Mouse (Mus musculus) CH12.LX (cell line): ENCODE measurements around the gene Angel1. TPM values are rescaled to one million over a fixed set of nuclear protein-coding genes. Genes with fewer than 3 reads are reported as not detected.

Experiments
- DNase-seq: peaks from one replicate; pipeline ENCODE4 v3.0.0-alpha.2; 2013; ENCODE audit errors: extremely low read depth
- H3K27ac ChIP-seq: 2 replicates; pipeline ENCODE4 v1.5.1; 2012; ENCODE audit warnings: low read depth, mild to moderate bottlenecking, control low read depth, moderate library complexity; ENCODE audit not compliant: insufficient read depth
- H3K27me3 ChIP-seq: replicated peaks from 2 replicates; pipeline ENCODE3; 2012; ENCODE audit warnings: inconsistent platforms
- H3K36me3 ChIP-seq, 2 experiments: replicated peaks in 1 of 2; 2 replicates each; pipeline versions ENCODE3 to v1.6.1; 2012; ENCODE audit warnings: inconsistent platforms in 1 of 2, low read length in 1 of 2, mild to moderate bottlenecking in 1 of 2, mixed read lengths in 1 of 2, moderate library complexity in 1 of 2; ENCODE audit not compliant: control insufficient read depth in 1 of 2, insufficient read depth in 1 of 2
- H3K4me1 ChIP-seq, 2 experiments: 2 replicates each; pipeline ENCODE4 v1.6.1; 2012; ENCODE audit warnings: inconsistent platforms in 1 of 2, moderate library complexity in 1 of 2; ENCODE audit not compliant: insufficient read depth in 2 of 2, control insufficient read depth in 1 of 2
- H3K4me2 ChIP-seq: 2 replicates; pipeline ENCODE4 v1.6.1; 2012; ENCODE audit warnings: low read depth, mild to moderate bottlenecking, control low read depth; ENCODE audit not compliant: poor library complexity, insufficient read depth, severe bottlenecking
- H3K4me3 ChIP-seq, 3 experiments: fragments of 150-350 bp in 1 of 3; sonication (generic) in 1 of 3; replicated peaks in 1 of 3; 2 replicates each; pipeline versions ENCODE3 to v1.5.1; 2011 to 2012; ENCODE audit warnings: low read depth in 2 of 3, low read length in 2 of 3, mild to moderate bottlenecking in 2 of 3, moderate library complexity in 2 of 3, control low read depth in 1 of 3, improper control_type of control experiment in 1 of 3, inconsistent platforms in 1 of 3, mixed read lengths in 1 of 3; ENCODE audit not compliant: poor library complexity in 1 of 3
- H3K79me2 ChIP-seq: replicated peaks from 2 replicates; pipeline ENCODE4 v1.6.1; 2012; ENCODE audit warnings: mild to moderate bottlenecking, moderate library complexity; ENCODE audit not compliant: control insufficient read depth, poor library complexity, insufficient read depth, severe bottlenecking; ENCODE audit errors: extremely low read depth
- H3K9ac ChIP-seq: 2 replicates; pipeline ENCODE4 v1.6.1; 2012; ENCODE audit warnings: low read depth, mild to moderate bottlenecking, control low read depth, moderate library complexity; ENCODE audit not compliant: insufficient read depth
- H3K9me3 ChIP-seq: replicated peaks from 2 replicates; pipeline ENCODE3; 2012; ENCODE audit warnings: low read length, inconsistent platforms, mixed read lengths
- BHLHE40 ChIP-seq: IDR thresholded peaks from 2 replicates; pipeline ENCODE4 v1.6.1; 2011; ENCODE audit warnings: mild to moderate bottlenecking, low read depth, low read length, improper control_type of control experiment
- CHD2 ChIP-seq: IDR thresholded peaks from 2 replicates; pipeline ENCODE4 v1.6.1; 2011; ENCODE audit warnings: low read length, improper control_type of control experiment
- ELF1 ChIP-seq: IDR thresholded peaks from 2 replicates; pipeline ENCODE4 v1.6.1; 2014; ENCODE audit warnings: low read depth, mild to moderate bottlenecking, inconsistent platforms, low read length, improper control_type of control experiment
- ETS1 ChIP-seq: conservative IDR thresholded peaks from 2 replicates; pipeline ENCODE4 v1.6.1; 2012; ENCODE audit warnings: low read depth, mild to moderate bottlenecking, inconsistent platforms, low read length, improper control_type of control experiment, moderate library complexity
- HCFC1 ChIP-seq: IDR thresholded peaks from 2 replicates; pipeline ENCODE4 v1.6.1; 2012; ENCODE audit warnings: low read depth, mild to moderate bottlenecking, inconsistent platforms, low read length, improper control_type of control experiment
- JUND ChIP-seq: conservative IDR thresholded peaks from 2 replicates; pipeline ENCODE4 v1.6.1; 2011; ENCODE audit warnings: low read depth, low read length, improper control_type of control experiment
- KAT2A ChIP-seq: IDR thresholded peaks from 2 replicates; pipeline ENCODE4 v1.6.1; 2012; ENCODE audit warnings: low read length, improper control_type of control experiment, inconsistent platforms; ENCODE audit not compliant: insufficient replicate concordance
- MAX ChIP-seq: IDR thresholded peaks from 2 replicates; pipeline ENCODE4 v1.6.1; 2011; ENCODE audit warnings: low read length, improper control_type of control experiment
- MAZ ChIP-seq: IDR thresholded peaks from 2 replicates; pipeline ENCODE4 v1.6.1; 2012; ENCODE audit warnings: low read depth, mild to moderate bottlenecking, inconsistent platforms, low read length, improper control_type of control experiment, moderate library complexity
- MEF2A ChIP-seq: IDR thresholded peaks from 2 replicates; pipeline ENCODE4 v1.6.1; 2014; ENCODE audit warnings: low read depth, mild to moderate bottlenecking, inconsistent platforms, low read length, improper control_type of control experiment, borderline replicate concordance
- MXI1 ChIP-seq: IDR thresholded peaks from 2 replicates; pipeline ENCODE4 v1.6.1; 2011; ENCODE audit warnings: mild to moderate bottlenecking, low read depth, low read length, improper control_type of control experiment
- MYC ChIP-seq: IDR thresholded peaks from 2 replicates; pipeline ENCODE4 v1.6.1; 2011; ENCODE audit warnings: low read depth, mild to moderate bottlenecking, improper control_type of control experiment, low read length
- NELFE ChIP-seq: IDR thresholded peaks from 2 replicates; pipeline ENCODE4 v1.6.1; 2011; ENCODE audit warnings: low read depth, low read length, improper control_type of control experiment
- NRF1 ChIP-seq: IDR thresholded peaks from 2 replicates; pipeline ENCODE4 v1.6.1; 2014; ENCODE audit warnings: low read depth, mild to moderate bottlenecking, inconsistent platforms, low read length, improper control_type of control experiment, moderate library complexity
- PAX5 ChIP-seq: IDR thresholded peaks from 2 replicates; pipeline ENCODE4 v1.6.1; 2012; ENCODE audit warnings: low read length, inconsistent platforms, mixed read lengths
- POLR2A ChIP-seq: IDR thresholded peaks from 2 replicates; pipeline ENCODE4 v1.6.1; 2011; ENCODE audit warnings: low read depth, mild to moderate bottlenecking, improper control_type of control experiment, low read length
- RAD21 ChIP-seq: IDR thresholded peaks from 2 replicates; pipeline ENCODE4 v1.6.1; 2011; ENCODE audit warnings: low read depth, mild to moderate bottlenecking, low read length, improper control_type of control experiment, moderate library complexity
- RCOR1 ChIP-seq: conservative IDR thresholded peaks from 2 replicates; pipeline ENCODE4 v1.6.1; 2012; ENCODE audit warnings: low read depth, mild to moderate bottlenecking, inconsistent platforms, low read length, improper control_type of control experiment
- SMC3 ChIP-seq: IDR thresholded peaks from 2 replicates; pipeline ENCODE4 v1.6.1; 2011; ENCODE audit warnings: low read depth, low read length, improper control_type of control experiment
- ZC3H11A ChIP-seq: IDR thresholded peaks from 2 replicates; pipeline ENCODE4 v1.6.1; 2012; ENCODE audit warnings: low read depth, mild to moderate bottlenecking, inconsistent platforms, low read length, improper control_type of control experiment
- ZMIZ1 ChIP-seq: IDR thresholded peaks from 2 replicates; pipeline ENCODE4 v1.6.1; 2012; ENCODE audit warnings: low read depth, mild to moderate bottlenecking, inconsistent platforms, low read length, improper control_type of control experiment
- dilution Hi-C: fragments of 300-500 bp; cut with MboI; formaldehyde crosslinking; loops from 2 replicates; pipeline ENCODE4 v1.14.3; 2020; ENCODE audit warnings: low sequenced_read_pairs; ENCODE audit not compliant: extremely low pct_unique_long_range_greater_than_20kb, extremely low pct_ligation_motif_present
- in situ Hi-C: fragments of 300-500 bp; cut with MboI; formaldehyde crosslinking; loops from 3 replicates; pipeline ENCODE4 v1.14.3; 2019; ENCODE audit warnings: low sequenced_read_pairs, low pct_ligation_motif_present, low pct_unique_long_range_greater_than_20kb, mixed read lengths
- polyA plus RNA-seq: library from polyadenylated mRNA; unstranded; fragments of >175 nt; gene quantifications from 2 replicates; pipeline ENCODE4 v1.2.1, GENCODE M21; 2012; ENCODE audit warnings: low read depth; ENCODE audit not compliant: insufficient read length
- total RNA-seq, 2 experiments: library from RNA; depleted of rRNA; stranded (reverse); fragments of 300-350 nt in 1 of 2; fragments of >200 nt in 1 of 2; gene quantifications; 2 replicates each; pipeline ENCODE4 v1.2.3; 2012 to 2014

The Angel1 gene
- total and polyA plus RNA-seq, 3 experiments: 1.0 to 9.3 (median 2.9) TPM

- H3K27me3 ChIP-seq: peaks cover 1% of the 10 kb centered on the region
- DNase-seq: no peak
- H3K4me3 ChIP-seq: no peak overlapping the region
- TF ChIP-seq MEF2A (no peak), RAD21 (no peak), ELF1 (no peak), SMC3 (no peak), RCOR1 (no peak), JUND (no peak), ZC3H11A (no peak), POLR2A (no peak), MAZ (no peak), NRF1 (no peak), BHLHE40 (no peak), PAX5 (no peak), MYC (no peak)
- in situ Hi-C loops (no loop called here), dilution Hi-C loops (no loop called here)
- H3K4me2 ChIP-seq: no peak overlapping the region
- no peak overlapping the region for H3K9ac ChIP-seq
- H3K36me3 ChIP-seq: no peaks in the 10 kb centered on the region
- H3K4me1 ChIP-seq: peaks cover 0 to 12% of the 10 kb centered on the region in 2 experiments; a peak in 2 of 4 replicates
- H3K9me3 ChIP-seq: no peaks in the 10 kb centered on the region
- no peak overlapping the region for H3K27ac ChIP-seq
- no peaks in the 10 kb centered on the region for H3K79me2 ChIP-seq
Observed at GRCm38 (mm10) chr12:86659447-86659968, 66.8 kb downstream of the Angel1 start.

- Histone ChIP-seq H3K4me2 (no peak overlapping the region; the same call in 1 of the 2 replicates), H3K9me3 (peaks cover 7% of the 10 kb centered on the region), H3K4me1 (peaks cover 6 to 28% of the 10 kb centered on the region in 2 experiments; a peak in 3 of 4 replicates), H3K27ac (no peak overlapping the region), H3K79me2 (no peaks in the 10 kb centered on the region), H3K4me3 (no peak overlapping the region), H3K9ac (no peak overlapping the region), H3K27me3 (peaks cover 4% of the 10 kb centered on the region), H3K36me3 (no peaks in the 10 kb centered on the region)
- in situ Hi-C loops: no loop called here
- DNase-seq: no peak
- dilution Hi-C loops: no loop called here
- TF ChIP-seq ETS1: no peak
- no peak for TF ChIP-seq CHD2
- TF ChIP-seq NELFE: no peak
- TF ChIP-seq MYC: no peak
- no peak for TF ChIP-seq HCFC1
- no peak for TF ChIP-seq ZMIZ1
- TF ChIP-seq RCOR1: no peak
- TF ChIP-seq KAT2A: no peak
- TF ChIP-seq MAX: no peak
- TF ChIP-seq MXI1: no peak
Observed at GRCm38 (mm10) chr12:86652570-86653041, 73.7 kb downstream of the Angel1 start.
